Mouse (Mus musculus) lung, postnatal 0 days (tissue): Measurements from ENCODE around the gene Gng7.

ENCODE experiments used
- CTCF ChIP-seq: IDR thresholded peaks from 2 replicates; pipeline ENCODE4 v1.5.1; 2016; ENCODE audit warnings: antibody characterized with exemption, mild to moderate bottlenecking
- EP300 ChIP-seq: IDR thresholded peaks from 2 replicates; pipeline ENCODE4 v1.6.1; 2016; ENCODE audit warnings: antibody characterized with exemption, mild to moderate bottlenecking, control low read depth

DNA sequence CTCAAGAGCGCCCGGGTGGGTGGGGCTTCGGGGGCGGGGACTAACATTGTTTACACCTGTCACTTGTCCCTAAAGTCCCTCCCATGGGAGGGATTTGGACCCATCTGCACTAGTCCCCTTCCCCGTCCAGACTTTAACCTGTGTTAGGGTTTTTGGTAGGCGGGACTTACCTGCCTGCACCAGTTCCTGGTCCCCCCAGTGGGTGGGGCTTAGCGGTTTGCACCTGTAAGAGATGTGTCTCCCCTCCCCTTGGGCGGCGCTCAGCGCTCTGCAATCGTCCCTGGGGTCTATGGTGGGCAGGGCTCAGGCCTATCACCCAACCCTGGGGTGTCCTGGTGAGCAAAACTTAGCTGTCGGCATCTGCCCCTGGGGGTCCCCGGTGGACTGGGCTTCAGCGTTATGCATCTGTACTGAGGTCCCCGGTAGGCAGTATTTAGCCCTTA lies 97.4 kb downstream of the Gng7 start:
- TF ChIP-seq CTCF: no peak
- TF ChIP-seq EP300: no peak
